Mouse (Mus musculus) heart, adult 2 months (tissue): ENCODE results near the gene Arhgef25.

Source experiments
- CTCF ChIP-seq: fragments of 200-600 bp; IDR thresholded peaks from 2 replicates; pipeline ENCODE4 v1.8.1; 2022; ENCODE audit warnings: antibody characterized with exemption, mild to moderate bottlenecking, moderate library complexity
- EP300 ChIP-seq: fragments of 200-500 bp; IDR thresholded peaks from 2 replicates; pipeline ENCODE4 v1.6.1; 2011; ENCODE audit warnings: low read depth, low read length, control low read depth; ENCODE audit not compliant: insufficient read depth

DNA sequence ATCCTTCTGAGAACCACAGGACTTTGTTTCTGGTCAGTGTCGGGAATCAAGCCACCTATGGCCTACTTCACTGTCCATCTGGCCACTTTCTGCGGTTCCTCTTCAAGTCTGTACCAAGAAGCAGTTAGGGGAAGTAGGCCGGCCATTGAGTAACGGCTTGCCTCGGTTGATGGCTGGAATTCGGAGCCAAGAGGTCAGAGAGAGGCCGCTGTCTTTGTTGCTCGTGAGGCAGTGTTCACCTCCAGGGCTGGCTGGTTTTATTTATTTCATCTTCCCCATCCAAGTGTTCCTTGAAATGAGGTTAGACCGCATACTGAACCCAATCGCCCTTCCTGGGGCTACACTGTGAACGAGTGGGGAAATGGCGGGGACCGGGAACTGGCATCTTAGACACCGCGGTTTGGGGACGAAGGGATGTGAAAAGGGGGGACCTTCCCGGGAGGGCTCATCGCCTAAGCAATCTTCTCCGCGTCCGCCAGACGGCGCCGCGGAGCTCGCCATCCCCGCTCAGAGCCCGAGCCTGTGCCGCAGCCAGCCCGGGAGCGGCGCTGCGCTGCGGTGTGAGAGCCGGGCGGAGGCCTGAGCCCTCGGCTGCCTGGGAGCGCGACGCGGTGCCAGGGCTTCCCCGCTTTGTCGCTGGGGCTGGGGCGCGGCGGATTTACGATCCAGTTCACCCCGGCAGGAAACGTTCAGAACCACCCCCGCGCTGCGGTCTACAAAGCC is 25.1 kb downstream of the Arhgef25 start, which contains the start of gene B4galnt1:
- no peak; the same call in 1 of the 2 replicates for TF ChIP-seq CTCF
- TF ChIP-seq EP300, result no peak
